Mouse (Mus musculus) lung, adult 18-20 months (tissue): ENCODE measurements around the gene Sppl3.
"Not testable (repeated sequence)": the region's sequence is repeated elsewhere in the genome, so short reads cannot be mapped to it uniquely, and the experiment has no call there.

ENCODE experiments used
- DNase-seq, 2 experiments: peaks; one replicate each; pipeline ENCODE4 v3.0.0; 2022; ENCODE audit warnings: mixed read lengths in 2 of 2

The Sppl3 gene

DNA sequence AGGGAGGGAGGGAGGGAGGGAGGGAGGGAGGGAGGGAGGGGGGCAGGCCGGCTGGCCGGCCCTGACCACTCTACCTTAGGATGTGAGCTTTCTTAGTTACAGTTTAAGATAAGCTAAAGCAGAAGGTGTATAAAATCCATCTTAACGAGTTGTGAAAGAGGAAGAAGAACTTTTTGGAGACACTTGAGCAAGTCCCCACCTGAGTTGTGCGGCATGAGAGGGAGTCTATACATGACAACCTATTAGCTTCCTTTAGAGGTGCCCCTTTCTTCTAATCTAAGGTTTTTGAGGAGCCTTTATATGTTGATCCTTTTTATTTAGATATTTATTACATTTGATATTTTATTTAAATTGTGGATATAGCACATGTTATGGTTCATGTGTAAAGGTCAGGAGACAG is 32.7 kb downstream of the Sppl3 start:
- no peak for DNase-seq

DNA sequence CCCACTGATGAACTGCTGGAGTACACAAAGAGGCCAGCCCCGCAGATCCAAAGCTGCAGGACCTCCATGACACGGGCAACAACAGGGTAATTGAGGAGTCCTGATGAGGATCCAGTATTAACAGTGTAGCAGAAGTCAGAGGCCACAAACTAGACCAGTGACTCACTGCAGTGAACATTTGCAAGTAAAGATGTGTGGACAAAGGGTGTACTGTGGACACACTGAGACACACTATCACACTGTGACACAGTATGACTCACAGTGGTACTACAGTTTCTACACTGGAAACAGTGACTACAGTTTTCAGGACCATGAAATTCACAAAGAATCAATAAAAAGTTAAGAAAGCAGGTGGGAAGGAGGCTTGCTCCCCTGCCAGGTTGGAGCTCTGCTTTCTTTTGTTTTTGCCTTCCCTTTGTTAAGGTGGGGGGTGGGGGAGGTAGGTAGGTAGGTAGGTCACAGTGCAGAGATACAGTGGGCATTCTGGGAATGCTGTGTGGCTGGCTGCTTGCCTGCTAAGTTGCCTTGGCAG is 34.3 kb downstream of the Sppl3 start:
- DNase-seq, result no peak

GRCm38 (mm10) chr5:115049692-115050091 is 38.8 kb downstream of the Sppl3 start:
- no peak for DNase-seq

GRCm38 (mm10) chr5:115050776-115051175 is 39.8 kb downstream of the Sppl3 start:
- DNase-seq, result no peak

GRCm38 (mm10) chr5:115052546-115052945 is 41.6 kb downstream of the Sppl3 start:
- DNase-seq, result no peak

- DNase-seq, result no peak
These were observed 43.0 kb downstream of the Sppl3 start for GRCm38 (mm10) chr5:115053791-115054396.

DNA sequence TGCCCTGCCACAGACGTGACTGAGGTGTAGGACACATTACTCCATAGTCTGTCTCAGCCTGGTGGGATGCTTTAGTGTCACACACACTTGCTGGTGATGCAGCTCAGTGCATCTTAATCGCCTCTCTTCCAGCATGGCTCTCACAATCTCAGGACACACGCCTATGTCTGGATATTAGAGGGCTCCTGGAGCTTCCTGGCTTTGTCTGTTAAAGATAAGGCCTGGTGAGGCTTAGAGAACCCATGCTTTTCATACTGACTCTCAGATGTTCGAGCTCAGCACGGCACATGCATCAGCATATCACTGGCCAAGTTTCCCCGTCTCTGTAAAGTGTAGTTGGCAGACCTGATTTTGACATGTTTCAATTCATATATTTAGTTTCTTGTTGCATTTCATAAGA is 44.5 kb downstream of the Sppl3 start:
- DNase-seq, result no peak

GRCm38 (mm10) chr5:115057153-115057552 is 46.2 kb downstream of the Sppl3 start:
- DNase-seq, result no peak

DNA sequence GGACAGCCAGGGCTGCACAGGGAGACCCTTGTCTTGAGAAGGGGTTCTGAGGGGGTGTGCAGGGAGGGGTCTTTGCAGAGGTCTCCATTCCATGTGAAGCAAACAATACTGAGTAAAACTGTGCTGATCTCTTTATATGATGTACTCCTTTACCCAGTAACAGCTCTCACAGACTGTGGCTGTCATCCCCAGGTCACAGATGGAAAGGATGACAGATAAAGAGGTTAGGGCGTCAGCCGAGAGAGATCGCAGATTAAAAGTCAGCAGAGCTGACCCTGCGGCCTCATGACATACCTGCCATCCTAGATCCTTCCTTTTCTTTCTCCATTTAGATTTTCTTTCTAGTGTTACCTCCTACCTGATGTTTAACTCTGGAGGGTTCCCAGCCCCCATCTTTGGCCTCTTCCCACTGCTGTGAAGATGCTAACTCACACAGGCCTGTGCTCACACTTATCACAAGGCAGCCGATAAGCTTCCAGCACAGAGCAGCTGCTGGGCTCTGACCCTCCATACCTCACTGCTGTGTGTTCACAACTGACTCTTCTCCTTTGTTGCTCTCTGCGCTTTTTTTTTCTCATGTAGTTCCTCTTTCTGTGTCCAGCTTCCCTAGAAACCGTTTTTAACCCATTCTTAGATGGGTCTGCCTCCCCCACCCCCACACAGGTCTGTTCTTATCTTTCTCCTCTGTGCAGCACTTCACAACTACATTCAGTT is 47.8 kb downstream of the Sppl3 start:
- no peak for DNase-seq

GRCm38 (mm10) chr5:115060067-115060695 is 49.2 kb downstream of the Sppl3 start:
- peak; percentile 15 to 20 for DNase-seq

GRCm38 (mm10) chr5:115060977-115061376 is 50.0 kb downstream of the Sppl3 start:
- no peak for DNase-seq

DNA sequence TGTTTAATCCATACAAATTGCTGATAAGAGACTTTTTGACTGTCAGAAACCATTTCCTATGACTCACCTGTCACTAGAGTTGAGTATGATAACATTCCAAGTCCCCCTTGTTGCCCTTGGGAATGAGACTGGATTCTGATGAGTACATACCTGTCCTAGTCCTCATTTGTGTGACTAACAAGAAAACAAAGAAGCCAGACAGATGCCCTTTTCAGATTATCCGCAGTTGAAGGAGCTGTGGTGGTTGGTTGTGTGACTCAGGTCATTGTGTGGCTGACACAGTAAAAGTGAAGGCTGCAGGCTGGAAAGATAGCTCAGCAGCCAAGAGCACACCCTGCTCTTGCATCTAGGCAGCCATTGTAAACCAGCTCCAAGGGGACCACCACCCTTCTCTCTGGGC is 51.6 kb downstream of the Sppl3 start:
- no peak for DNase-seq

DNA sequence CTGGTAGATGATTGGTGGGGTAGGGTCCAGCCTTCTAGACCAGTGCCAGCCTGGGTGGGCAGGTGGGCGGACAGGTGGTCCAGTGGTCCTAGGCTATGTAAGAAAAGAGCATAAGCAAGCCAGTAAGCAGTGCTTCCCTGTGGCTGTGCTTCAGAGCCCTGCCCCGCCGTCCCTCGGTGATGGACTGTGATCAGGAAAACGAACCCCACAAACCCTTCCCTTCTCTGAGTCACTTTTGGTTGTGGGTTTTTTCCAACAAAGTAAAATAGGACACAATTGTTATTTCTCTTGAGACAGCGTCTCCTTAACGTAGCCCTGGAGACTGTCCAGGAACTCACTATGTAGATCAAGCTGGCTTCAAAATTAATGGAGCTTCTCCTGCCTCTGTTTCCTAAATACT is 52.5 kb downstream of the Sppl3 start:
- DNase-seq, result no peak

GRCm38 (mm10) chr5:115066245-115066644 is 55.3 kb downstream of the Sppl3 start:
- DNase-seq, result no peak

DNA sequence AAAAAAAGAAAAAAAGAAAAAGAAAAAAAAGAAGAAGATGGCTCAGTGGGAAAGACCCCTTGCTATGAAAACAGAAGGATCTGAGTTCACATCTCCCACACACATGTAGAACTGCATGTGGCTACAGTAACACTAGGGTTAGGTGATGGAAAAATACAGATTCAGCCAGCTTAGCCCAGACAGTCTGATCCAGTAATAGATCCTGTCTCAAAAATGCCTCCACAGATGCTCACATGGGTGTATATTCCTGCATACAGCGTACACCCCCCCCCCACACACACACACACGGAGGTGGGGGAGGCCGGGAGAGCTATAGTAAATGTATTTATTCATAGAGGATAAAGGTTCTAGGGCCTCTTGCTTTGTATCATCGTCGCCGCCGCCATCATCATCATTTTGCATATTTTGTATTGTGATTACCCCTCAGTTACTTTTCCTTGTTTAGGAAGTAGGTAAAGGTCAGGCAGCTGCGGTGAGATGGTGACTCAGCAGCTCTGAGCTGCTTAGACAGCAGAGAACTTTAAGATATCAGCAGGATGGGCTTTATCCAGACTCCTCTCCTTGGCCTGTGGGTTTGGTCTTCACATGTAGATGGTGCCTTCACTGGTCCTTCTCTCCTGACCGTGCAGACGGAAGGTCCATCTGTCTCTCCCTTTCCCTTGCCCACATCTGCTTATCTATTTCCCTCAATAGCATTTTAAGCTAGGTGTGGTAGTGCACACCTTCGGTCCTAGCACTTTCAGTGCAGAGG is 57.9 kb downstream of the Sppl3 start:
- DNase-seq, result no peak

GRCm38 (mm10) chr5:115069611-115070010 is 58.7 kb downstream of the Sppl3 start:
- no peak for DNase-seq

GRCm38 (mm10) chr5:115070457-115070856 is 59.5 kb downstream of the Sppl3 start:
- DNase-seq, result no peak

- peak in 1 of 2 experiments; percentile 24 for DNase-seq
These were observed 60.4 kb downstream of the Sppl3 start for GRCm38 (mm10) chr5:115071096-115071901.

DNA sequence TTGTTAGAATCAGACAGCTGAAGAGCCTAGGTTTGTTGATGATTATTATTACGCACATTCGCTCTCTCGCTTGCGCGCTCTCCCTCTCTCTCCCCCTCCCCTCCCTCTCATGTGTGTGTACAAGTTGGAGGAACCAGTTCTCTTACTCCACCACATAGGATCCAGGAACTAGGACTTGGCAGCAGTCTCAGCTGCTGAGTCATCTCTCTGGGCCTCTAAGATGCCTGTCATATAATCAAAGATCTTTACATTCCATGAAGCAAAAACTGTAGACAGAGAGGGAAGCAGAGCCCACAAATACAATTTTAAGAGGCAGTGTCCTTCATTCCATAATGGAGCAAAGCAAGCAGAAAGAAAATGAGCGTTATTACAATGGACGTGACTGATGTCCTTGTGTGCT is 61.2 kb downstream of the Sppl3 start:
- DNase-seq, result peak; percentile 63 to 73

DNA sequence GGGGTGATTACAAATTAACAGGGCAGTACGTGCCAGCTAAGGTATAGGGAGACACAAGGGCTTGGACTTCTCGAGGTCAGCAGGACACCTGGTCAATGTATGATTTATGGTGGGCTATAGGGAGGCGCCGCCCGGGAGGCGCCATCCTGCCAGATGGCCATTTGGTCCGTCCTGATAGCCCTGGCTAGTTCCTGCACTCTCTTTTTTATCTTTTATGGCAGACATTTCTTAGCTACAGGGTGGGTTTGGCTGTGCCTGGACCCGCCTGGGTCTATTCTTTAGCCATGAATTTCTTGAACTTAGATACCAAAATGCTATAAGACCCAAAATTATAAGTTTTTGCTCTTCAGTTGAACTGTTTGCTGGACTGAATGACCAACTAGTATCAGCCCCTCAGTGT is 62.4 kb downstream of the Sppl3 start:
- not testable (repeated sequence) for DNase-seq

- no peak for DNase-seq
These were observed 63.8 kb downstream of the Sppl3 start for GRCm38 (mm10) chr5:115074749-115075148.
